Mouse (Mus musculus) E14TG2a.4 (cell line): ENCODE measurements at regions not wholly inside any gene's neighbourhood (a gene's known extent, or its start where the extent isn't known, plus 50 kb on each side); places are given as distances from the start of the nearest gene placed in this dataset.

ENCODE experiments used
- CTCF ChIP-seq: conservative IDR thresholded peaks from 2 replicates; pipeline ENCODE4 v1.5.1; 2014; ENCODE audit warnings: low read length
- POU5F1 ChIP-seq: IDR thresholded peaks from 2 replicates; pipeline ENCODE4 v1.6.1; 2014; ENCODE audit warnings: low read length, borderline replicate concordance

DNA sequence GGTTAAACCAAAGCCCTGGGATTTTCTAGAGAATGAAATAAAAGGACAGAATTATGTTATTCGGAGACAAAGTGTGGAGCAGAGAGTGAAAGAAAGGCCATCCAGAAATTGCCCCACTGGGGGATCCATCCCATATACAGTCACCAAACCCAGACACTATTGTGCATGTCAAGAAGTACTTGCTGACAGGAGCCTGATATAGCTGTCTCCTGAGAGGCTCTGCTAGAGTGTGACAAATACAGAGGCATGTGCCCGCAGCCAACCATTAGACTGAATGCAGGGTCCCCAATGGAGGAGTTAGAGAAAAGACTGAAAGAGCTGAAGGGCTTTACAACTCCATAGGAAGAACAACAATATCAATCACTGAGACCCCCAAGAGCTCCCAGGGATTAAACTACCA lies 386.6 kb upstream of the Oprm1 start:
- no peak for TF ChIP-seq POU5F1
- no peak for TF ChIP-seq CTCF
